Mouse (Mus musculus) spleen, adult 2 months (tissue): ENCODE results near the gene Dnaaf1. TPM values are rescaled to one million over a fixed set of nuclear protein-coding genes. Genes with fewer than 3 reads are reported as not detected.

ENCODE experiments used
- DNase-seq, 2 experiments: peaks; one replicate each; pipeline versions ENCODE4 v3.0.0 to v3.0.0-alpha.2; 2012 to 2021; ENCODE audit warnings: low spot score in 2 of 2, low read depth in 1 of 2
- H3K27ac ChIP-seq: fragments of 200-500 bp; 2 replicates; pipeline ENCODE4 v1.5.1; 2012; ENCODE audit warnings: low read length, inconsistent platforms; ENCODE audit not compliant: insufficient read depth
- H3K27me3 ChIP-seq: fragments of 200-500 bp; 2 replicates; pipeline ENCODE4 v1.6.1; 2012; ENCODE audit warnings: mild to moderate bottlenecking, moderate library complexity, low read length, inconsistent platforms; ENCODE audit not compliant: control insufficient read depth, insufficient read depth
- H3K36me3 ChIP-seq: fragments of 200-500 bp; 2 replicates; pipeline ENCODE4 v1.6.1; 2012; ENCODE audit warnings: mild to moderate bottlenecking, low read length, inconsistent platforms; ENCODE audit not compliant: control insufficient read depth, insufficient read depth
- H3K4me1 ChIP-seq: fragments of 200-500 bp; 2 replicates; pipeline ENCODE4 v1.6.1; 2011; ENCODE audit warnings: inconsistent platforms; ENCODE audit not compliant: control insufficient read depth, insufficient read depth, insufficient read length
- H3K4me3 ChIP-seq: fragments of 200-500 bp; 2 replicates; pipeline ENCODE4 v1.5.1; 2011; ENCODE audit warnings: mild to moderate bottlenecking, inconsistent platforms; ENCODE audit not compliant: insufficient read depth, insufficient read length; ENCODE audit errors: extremely low read depth
- CTCF ChIP-seq: fragments of 200-500 bp; IDR thresholded peaks from 2 replicates; pipeline ENCODE4 v1.5.1; 2011; ENCODE audit warnings: mild to moderate bottlenecking, inconsistent platforms; ENCODE audit not compliant: insufficient read depth, insufficient read length, insufficient replicate concordance; ENCODE audit errors: extremely low read depth
- POLR2A ChIP-seq: fragments of 200-500 bp; IDR thresholded peaks from 2 replicates; pipeline ENCODE4 v1.6.1; 2011; ENCODE audit warnings: low read depth, low read length, inconsistent platforms
- WGBS: fragments of 180-500 bp; shearing (Covaris S2); methylation state at CpG from one replicate; pipeline ENCODE4 v1.1.7; 2018; 5-methylcytosine and 5-hydroxymethylcytosine counted together
- polyA plus RNA-seq: library from polyadenylated mRNA; depleted of rRNA; stranded (reverse); fragments of >200 nt; gene quantifications from 2 replicates; pipeline ENCODE4 v1.2.3, GENCODE M21; 2012

Gene Dnaaf1
- polyA plus RNA-seq, 1 experiment, result not detected

DNA sequence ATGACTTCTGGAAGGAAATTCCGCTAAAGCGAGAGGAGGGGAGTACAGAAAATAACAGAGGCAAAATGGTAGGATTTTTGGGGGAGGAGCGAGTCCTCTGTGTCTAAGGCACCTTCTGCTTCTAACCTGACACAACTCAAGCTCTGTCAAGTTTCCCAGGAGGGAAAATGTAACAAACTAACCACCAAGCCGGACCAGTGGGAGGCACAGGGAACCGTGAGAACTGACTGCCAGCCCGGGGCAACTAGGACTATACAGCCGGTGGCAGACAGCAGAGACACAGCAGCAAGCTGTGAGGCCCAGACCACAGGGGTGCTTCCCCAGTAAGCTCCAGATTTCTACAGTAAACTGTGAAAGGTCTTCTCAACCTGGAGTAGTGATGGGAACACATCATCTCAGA lies 6.1 kb upstream of the Dnaaf1 start:
- 74% methylated on average over 7 of the region's 7 CpGs for WGBS
- Histone ChIP-seq H3K27ac (no peak overlapping the region), H3K36me3 (peaks cover 22% of the 10 kb centered on the region), H3K4me1 (peaks cover 11% of the 10 kb centered on the region; the same call in 1 of the 2 replicates), H3K4me3 (no peak overlapping the region), H3K27me3 (no peaks in the 10 kb centered on the region)
- TF ChIP-seq POLR2A (no peak), CTCF (no peak)
- DNase-seq, result no peak

DNA sequence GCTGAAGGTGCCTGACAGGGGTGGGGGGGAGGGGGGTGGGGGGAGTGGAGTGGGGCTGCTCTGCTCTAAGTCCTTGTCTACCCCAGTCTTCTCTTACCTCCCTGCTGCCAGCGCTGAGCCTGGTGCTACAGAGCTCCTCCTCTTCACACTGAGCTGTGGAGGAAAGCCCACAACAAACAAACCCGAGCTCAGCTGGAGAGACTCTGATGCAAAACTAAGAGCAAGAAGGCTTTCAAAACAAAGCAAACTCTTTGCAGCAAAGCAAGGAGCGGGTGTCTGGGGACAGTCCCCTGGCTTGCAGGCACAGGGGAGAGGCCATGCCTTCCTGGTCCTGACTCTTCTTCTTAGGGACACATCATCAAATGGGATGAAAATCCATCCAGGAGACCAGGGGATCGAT lies 5.2 kb upstream of the Dnaaf1 start:
- 67% methylated on average over 4 of the region's 4 CpGs for whole genome bisulfite sequencing
- Histone ChIP-seq H3K27ac (peak overlapping the region; percentile 58), H3K36me3 (peaks cover 19% of the 10 kb centered on the region), H3K4me1 (peaks cover 9% of the 10 kb centered on the region; the same call in 1 of the 2 replicates), H3K4me3 (no peak overlapping the region), H3K27me3 (no peaks in the 10 kb centered on the region)
- TF ChIP-seq POLR2A, result no peak
- TF ChIP-seq CTCF, result no peak
- peak in 1 of 2 experiments; percentile 49 for DNase-seq

DNA sequence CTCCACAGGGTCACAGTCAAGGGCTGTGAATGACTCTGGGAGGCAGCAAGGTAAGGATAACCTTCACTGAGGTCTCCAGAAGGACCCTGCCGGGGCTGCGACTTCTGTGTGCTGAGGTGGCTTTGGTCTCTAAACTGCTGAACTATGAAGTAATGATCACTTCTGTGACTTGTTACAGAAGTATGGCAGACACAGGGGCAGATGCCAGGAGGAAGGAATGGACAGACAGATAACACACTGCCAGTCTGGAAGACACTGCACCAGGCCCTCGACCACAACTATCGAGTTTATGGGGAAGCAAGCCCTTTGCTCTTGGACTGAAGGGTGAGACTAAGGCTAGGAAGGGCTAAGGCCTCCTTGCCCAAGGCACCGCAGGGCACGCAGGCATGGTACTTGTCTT lies 3.9 kb upstream of the Dnaaf1 start:
- H3K27ac ChIP-seq, result no peak overlapping the region
- H3K4me1 ChIP-seq, result peaks cover 9% of the 10 kb centered on the region; the same call in 1 of the 2 replicates

DNA sequence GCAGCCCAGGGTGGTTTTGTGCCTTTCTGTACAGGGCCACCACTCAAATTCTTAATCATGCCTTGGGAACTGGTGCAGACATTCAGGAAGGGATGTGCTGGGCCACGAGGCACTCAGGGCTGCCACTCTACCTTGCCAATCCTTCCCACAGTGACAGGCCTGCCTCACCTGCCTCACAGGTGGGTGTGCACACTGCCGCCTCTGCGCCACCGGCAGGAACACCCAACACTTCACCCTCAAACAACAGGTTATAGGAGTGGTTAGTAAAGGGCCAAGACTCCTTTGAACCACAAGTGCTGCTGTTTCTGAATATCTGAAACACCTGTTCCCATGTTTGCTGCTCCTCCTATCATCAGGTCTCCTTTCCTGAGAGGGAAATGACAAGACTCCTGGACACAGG lies 2.6 kb upstream of the Dnaaf1 start:
- H3K27me3 ChIP-seq, result no peaks in the 10 kb centered on the region
- no peak overlapping the region for H3K27ac ChIP-seq
- no peak for DNase-seq
- 73% methylated on average over 4 of the region's 4 CpGs for WGBS
- H3K4me1 ChIP-seq, result peaks cover 9% of the 10 kb centered on the region; the same call in 1 of the 2 replicates
- no peaks in the 10 kb centered on the region; the same call in 1 of the 2 replicates for H3K36me3 ChIP-seq
- no peak overlapping the region for H3K4me3 ChIP-seq
- no peak for TF ChIP-seq CTCF
- no peak for TF ChIP-seq POLR2A

More for the DNA sequence above, 3.9 kb upstream of the Dnaaf1 start:
- Histone ChIP-seq H3K27me3 (no peaks in the 10 kb centered on the region), H3K4me3 (no peak overlapping the region), H3K36me3 (peaks cover 6% of the 10 kb centered on the region)
- 76% methylated on average over 6 of the region's 6 CpGs for WGBS
- no peak for TF ChIP-seq POLR2A
- TF ChIP-seq CTCF, result no peak
- DNase-seq, result no peak

DNA sequence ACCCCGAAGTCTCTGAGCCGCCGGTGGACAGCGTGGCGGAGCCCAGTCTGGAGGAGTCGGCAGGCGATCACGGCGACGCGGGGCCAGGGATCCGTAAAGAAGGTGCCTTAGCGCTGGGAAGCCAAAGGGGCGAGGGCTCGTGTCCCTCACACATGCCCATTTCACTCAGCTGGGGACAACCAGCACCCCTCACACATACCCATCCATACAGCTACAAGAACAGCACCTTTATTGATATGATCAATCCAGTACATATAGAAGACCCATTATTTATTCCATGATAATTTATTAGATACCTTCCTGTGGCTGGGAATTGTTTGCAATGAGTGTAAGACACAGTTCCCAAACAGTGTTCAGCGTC lies 311 bp downstream of the Dnaaf1 start:
- Histone ChIP-seq H3K4me3 (peak overlapping the region; percentile 68; the same call in 1 of the 2 replicates), H3K27me3 (no peaks in the 10 kb centered on the region), H3K27ac (no peak overlapping the region), H3K36me3 (no peaks in the 10 kb centered on the region), H3K4me1 (peaks cover 7% of the 10 kb centered on the region; the same call in 1 of the 2 replicates)
- TF ChIP-seq POLR2A, result no peak
- no peak for TF ChIP-seq CTCF
- no peak for DNase-seq
- WGBS, result 3% methylated on average over 16 of the region's 16 CpGs

DNA sequence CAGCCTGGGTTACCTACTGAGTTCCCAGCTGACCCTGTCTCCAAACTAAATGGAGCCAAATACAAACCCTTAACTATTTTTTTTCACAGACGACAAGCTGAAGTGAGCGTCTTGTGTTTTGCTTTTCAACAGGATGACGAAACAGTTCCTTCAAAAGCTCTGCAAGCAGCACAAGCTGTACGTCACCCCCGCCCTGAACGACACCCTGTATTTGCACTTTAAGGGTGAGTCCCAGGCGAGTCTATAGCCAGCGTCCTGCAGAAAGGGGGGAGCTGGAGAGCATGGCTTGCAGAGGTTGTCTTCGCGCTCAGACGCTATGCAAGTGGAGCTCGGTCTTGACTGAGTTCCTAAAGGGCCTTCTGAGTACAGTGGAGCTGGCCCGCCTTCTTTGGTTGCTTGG lies 4.1 kb downstream of the Dnaaf1 start:
- DNase-seq, result no peak
- 75% methylated on average over 13 of the region's 13 CpGs for WGBS
- H3K4me1 ChIP-seq, result peaks cover 1% of the 10 kb centered on the region; the same call in 1 of the 2 replicates
- H3K27me3 ChIP-seq, result no peaks in the 10 kb centered on the region
- no peaks in the 10 kb centered on the region for H3K36me3 ChIP-seq
- no peak overlapping the region for H3K27ac ChIP-seq
- no peak for TF ChIP-seq POLR2A
- no peak for TF ChIP-seq CTCF
- no peak overlapping the region for H3K4me3 ChIP-seq

DNA sequence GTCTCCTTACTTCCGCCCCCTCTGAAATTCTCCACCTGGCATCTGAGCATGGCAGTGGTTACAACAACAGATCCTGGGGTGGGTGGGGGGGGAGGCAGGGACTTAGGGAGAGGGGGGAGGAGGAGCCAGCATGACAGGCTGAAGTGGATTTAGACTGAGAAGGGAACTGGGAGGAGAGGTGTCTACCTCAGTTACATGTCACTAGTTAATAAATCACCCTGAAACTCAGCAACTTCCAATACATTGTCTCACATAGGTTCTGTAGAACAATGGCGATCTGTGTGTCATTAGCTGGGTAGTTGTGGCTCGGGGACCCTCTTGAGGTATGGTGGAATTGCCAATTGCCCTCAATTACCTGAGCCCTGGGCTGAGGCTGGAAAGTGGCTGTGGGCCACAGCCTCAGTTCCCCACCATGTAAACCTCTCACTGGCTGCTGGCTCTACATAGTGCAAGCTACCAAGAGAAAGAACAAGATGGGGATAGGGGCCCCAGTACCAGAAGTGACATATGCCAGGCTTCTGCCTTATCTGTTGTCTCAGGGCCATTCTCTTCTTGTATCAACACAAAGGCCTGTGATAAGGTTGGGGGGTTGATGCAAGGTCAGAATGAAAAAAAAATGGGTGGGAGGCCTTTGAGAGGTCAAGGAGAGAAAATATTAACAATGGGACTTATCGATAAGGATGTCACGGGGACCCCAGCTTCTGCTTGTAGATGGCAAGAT lies 5.6 kb downstream of the Dnaaf1 start:
- H3K36me3 ChIP-seq, result no peaks in the 10 kb centered on the region
- no peaks in the 10 kb centered on the region; the same call in 1 of the 2 replicates for H3K4me1 ChIP-seq
- no peak for DNase-seq
- H3K4me3 ChIP-seq, result no peak overlapping the region
- no peak overlapping the region for H3K27ac ChIP-seq
- TF ChIP-seq CTCF (no peak), POLR2A (no peak)
- H3K27me3 ChIP-seq, result no peaks in the 10 kb centered on the region
- 90% methylated on average over 5 of the region's 5 CpGs for WGBS
